Mouse (Mus musculus): ENCODE data around the gene Etfrf1. TPM values are rescaled to one million over a fixed set of nuclear protein-coding genes. Genes with fewer than 3 reads are reported as not detected.

The Etfrf1 gene
- polyA plus RNA-seq (2017; shearing (Covaris generic)), result 17.8 TPM

GRCm38 (mm10) chr6:145210816-145211338 is at the start of gene Etfrf1, which contains the start of gene Casc1:
Etfrf1 (plus strand) TSS chr6:145211134.
Casc1 (minus strand) TSS chr6:145211005.

GRCm38 (mm10) chr6:145250185-145250791 is 39.4 kb downstream of the Etfrf1 start, which contains the start of gene Kras:
Kras (minus strand) TSS chr6:145250239.

Other genes with a start within 250 kb of the Etfrf1 start
- 0.65 TPM for gene Bcat1, start 134.9 kb upstream of the Etfrf1 start, polyA plus RNA-seq (2017; shearing (Covaris generic))
- gene Lrmp, start 95.5 kb upstream of the Etfrf1 start, polyA plus RNA-seq (2017; shearing (Covaris generic)), result 138 TPM
- gene Casc1, start 129 bp upstream of the Etfrf1 start, polyA plus RNA-seq (2017; shearing (Covaris generic)), result 1.3 TPM
- gene Kras, start 39.1 kb downstream of the Etfrf1 start, polyA plus RNA-seq (2017; shearing (Covaris generic)), result 405 TPM